Mouse (Mus musculus) E14TG2a.4 (cell line): ENCODE measurements around the gene Rnf212.
A peak's percentile ranks its signal among the peaks of the same experiment; 100 is the strongest.

Experiments
- H3K27me3 ChIP-seq: 2 replicates; pipeline ENCODE4 v1.6.1; 2014; ENCODE audit warnings: low read length, control low read depth; ENCODE audit not compliant: insufficient read depth
- H3K36me3 ChIP-seq: 2 replicates; pipeline ENCODE4 v1.6.1; 2014; ENCODE audit warnings: low read length, control low read depth; ENCODE audit not compliant: insufficient read depth
- H3K4me1 ChIP-seq: replicated peaks from 2 replicates; pipeline ENCODE4 v1.6.1; 2014; ENCODE audit warnings: low read depth, low read length, control low read depth
- H3K4me3 ChIP-seq: replicated peaks from 2 replicates; pipeline ENCODE4 v1.5.1; 2014; ENCODE audit warnings: mild to moderate bottlenecking, low read length
- H3K9me3 ChIP-seq: 2 replicates; pipeline ENCODE4 v1.6.1; 2014; ENCODE audit warnings: low read length, control low read depth
- CTCF ChIP-seq: conservative IDR thresholded peaks from 2 replicates; pipeline ENCODE4 v1.5.1; 2014; ENCODE audit warnings: low read length
- NANOG ChIP-seq: IDR thresholded peaks from 2 replicates; pipeline ENCODE4 v1.6.1; 2014; ENCODE audit warnings: borderline replicate concordance, low read length, mixed read lengths
- POU5F1 ChIP-seq: IDR thresholded peaks from 2 replicates; pipeline ENCODE4 v1.6.1; 2014; ENCODE audit warnings: low read length, borderline replicate concordance

The Rnf212 gene

DNA sequence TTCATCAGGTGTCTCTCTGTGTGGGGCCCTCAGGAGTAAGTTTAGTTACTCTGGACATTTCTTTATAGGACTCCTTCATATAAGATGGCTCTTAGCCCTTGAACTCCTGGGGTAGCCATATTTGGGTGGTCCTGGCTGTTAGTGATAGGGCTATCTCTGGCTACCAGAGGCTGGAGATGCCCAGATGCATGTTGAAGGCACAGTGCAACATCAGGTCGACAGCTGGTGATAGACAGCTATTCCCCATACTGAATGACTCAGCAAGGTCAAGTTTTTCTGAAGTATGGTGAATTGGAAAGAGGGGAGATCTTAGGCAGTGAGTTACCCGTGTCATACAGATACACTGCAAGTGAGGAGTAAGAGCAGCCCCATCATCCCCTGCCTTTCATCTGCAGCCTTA lies 67.0 kb downstream of the Rnf212 start:
- H3K4me3 ChIP-seq: no peak overlapping the region
- H3K36me3 ChIP-seq: peaks cover 20% of the 10 kb centered on the region
- peaks cover 10% of the 10 kb centered on the region for H3K4me1 ChIP-seq
- no peaks in the 10 kb centered on the region for H3K27me3 ChIP-seq
- H3K9me3 ChIP-seq: no peaks in the 10 kb centered on the region
- TF ChIP-seq POU5F1 (no peak), NANOG (no peak), CTCF (no peak)

GRCm38 (mm10) chr5:108703754-108704626 lies 70.8 kb downstream of the Rnf212 start:
- no peaks in the 10 kb centered on the region for H3K27me3 ChIP-seq
- H3K4me3 ChIP-seq: 0 out of 2 replicates have a peak overlapping the region, but pooled peaks have one; percentile 7
- peaks cover 20% of the 10 kb centered on the region for H3K36me3 ChIP-seq
- TF ChIP-seq NANOG: no peak
- no peak for TF ChIP-seq POU5F1
- no peak for TF ChIP-seq CTCF
- H3K4me1 ChIP-seq: peaks cover 25% of the 10 kb centered on the region
- H3K9me3 ChIP-seq: no peaks in the 10 kb centered on the region

DNA sequence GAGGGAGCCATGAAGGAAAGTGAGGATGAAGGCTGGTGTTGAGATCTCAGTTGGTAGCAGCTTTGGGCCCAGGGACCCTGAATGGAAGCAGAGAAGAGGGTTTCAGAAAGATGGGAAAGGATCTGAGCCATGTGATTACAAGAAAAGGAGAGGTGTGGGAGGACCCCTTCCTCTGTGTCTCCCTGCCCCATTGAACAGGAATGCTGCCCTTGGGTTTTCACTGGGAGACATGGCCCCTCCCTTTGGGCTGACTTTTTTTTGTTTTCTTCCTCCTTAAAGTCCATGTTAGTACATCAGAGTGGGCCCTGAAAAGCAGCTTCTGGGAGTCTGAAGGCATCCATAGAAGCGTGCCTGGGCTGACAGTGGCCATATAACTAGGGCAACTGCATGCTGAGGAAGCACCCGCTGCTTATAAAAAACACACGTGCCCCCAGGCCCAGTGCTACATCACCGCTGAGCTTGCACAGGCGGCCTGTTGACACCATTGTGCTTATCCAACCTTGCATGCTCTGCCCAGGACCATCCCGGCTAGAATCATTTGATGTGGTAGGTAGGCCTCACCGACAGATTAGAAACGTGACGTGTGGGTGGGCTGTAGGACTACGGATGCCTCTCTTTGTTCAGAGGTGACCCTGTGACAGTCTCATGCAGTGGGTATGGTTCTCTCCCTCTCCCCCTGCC lies 73.3 kb downstream of the Rnf212 start:
- TF ChIP-seq NANOG (no peak), CTCF (no peak), POU5F1 (no peak)

DNA sequence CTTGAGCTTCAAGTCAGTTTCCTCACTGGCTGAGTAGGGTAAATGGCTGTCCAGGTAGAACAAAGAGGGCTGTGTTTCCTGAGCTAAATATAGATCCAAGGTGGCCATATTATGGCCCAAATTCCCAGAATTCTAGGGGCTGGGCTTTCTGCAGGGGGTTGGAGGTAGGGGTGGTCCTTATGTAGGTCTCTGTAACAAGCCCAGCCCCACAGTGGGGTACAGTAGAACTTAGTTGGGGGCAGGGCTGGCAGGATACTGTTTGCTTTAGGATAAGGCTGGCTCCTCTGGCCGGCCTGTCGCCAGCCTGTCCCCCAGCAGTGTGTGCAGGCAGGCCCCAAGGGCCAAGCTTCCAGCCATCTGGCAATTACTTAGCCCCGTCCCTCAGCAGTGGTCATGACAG lies 74.4 kb downstream of the Rnf212 start:
- Histone ChIP-seq H3K36me3 (peaks cover 7% of the 10 kb centered on the region), H3K9me3 (no peaks in the 10 kb centered on the region), H3K4me1 (peaks cover 46% of the 10 kb centered on the region), H3K27me3 (peaks cover 21% of the 10 kb centered on the region), H3K4me3 (no peak overlapping the region)
- TF ChIP-seq POU5F1 (no peak), NANOG (no peak), CTCF (no peak)

More for the DNA sequence above, 73.3 kb downstream of the Rnf212 start:
- H3K4me1 ChIP-seq: peaks cover 35% of the 10 kb centered on the region
- H3K36me3 ChIP-seq: peaks cover 19% of the 10 kb centered on the region
- H3K9me3 ChIP-seq: no peaks in the 10 kb centered on the region
- H3K27me3 ChIP-seq: peaks cover 11% of the 10 kb centered on the region
- no peak overlapping the region for H3K4me3 ChIP-seq

DNA sequence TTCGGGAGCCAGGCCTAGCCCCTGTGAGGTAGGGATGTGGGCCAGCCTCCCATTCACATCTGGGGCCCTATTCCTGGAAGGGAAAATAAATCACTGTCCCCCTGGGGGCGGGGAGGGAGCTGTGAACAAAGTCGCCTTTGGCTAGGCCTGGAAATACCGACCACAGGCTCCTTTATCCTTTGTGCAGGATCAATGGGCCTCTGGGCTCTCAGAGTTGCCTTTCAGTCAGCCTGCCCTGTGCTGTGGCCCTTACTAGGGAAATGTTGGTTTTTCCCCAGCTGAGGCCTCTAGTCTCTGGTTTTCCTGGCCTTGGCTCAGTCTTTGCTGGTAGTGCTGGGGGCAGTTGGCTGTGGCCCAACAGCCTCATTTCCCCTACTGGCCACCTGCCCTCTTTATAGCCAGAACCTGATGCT lies 77.4 kb downstream of the Rnf212 start:
- no peak for TF ChIP-seq POU5F1
- Histone ChIP-seq H3K27me3 (peaks cover 41% of the 10 kb centered on the region), H3K9me3 (no peaks in the 10 kb centered on the region), H3K36me3 (no peaks in the 10 kb centered on the region), H3K4me1 (peaks cover 50% of the 10 kb centered on the region), H3K4me3 (no peak overlapping the region)

DNA sequence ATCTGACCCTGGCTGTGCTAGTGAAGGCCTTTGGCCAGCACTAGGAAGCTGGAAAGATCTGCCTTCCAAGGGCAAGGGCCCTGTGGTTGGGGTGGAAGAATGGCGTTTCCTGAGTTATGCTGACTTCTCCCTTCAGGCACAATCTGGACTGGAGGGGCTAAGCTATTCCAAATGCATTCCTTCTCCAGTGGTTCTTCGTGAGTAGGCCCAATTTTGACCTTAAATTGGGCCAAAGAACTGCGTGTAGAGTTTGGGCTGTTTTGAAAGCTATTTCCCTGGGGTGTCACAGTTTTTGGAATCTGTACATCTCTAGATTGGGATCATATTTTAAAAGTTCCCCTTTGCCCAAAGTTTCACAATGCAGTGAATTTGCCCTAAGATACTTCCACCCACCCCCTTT lies 78.2 kb downstream of the Rnf212 start:
- TF ChIP-seq CTCF (no peak), POU5F1 (no peak), NANOG (no peak)
- H3K4me3 ChIP-seq: no peak overlapping the region

GRCm38 (mm10) chr5:108695861-108696260 lies 78.9 kb downstream of the Rnf212 start:
- Histone ChIP-seq H3K4me1 (peaks cover 48% of the 10 kb centered on the region), H3K9me3 (no peaks in the 10 kb centered on the region), H3K36me3 (no peaks in the 10 kb centered on the region), H3K27me3 (peaks cover 53% of the 10 kb centered on the region), H3K4me3 (peak overlapping the region; percentile 86)
- no peak for TF ChIP-seq NANOG
- no peak for TF ChIP-seq POU5F1
- TF ChIP-seq CTCF: no peak

More for the DNA sequence above, 78.2 kb downstream of the Rnf212 start:
- Histone ChIP-seq H3K36me3 (no peaks in the 10 kb centered on the region), H3K9me3 (no peaks in the 10 kb centered on the region), H3K27me3 (peaks cover 48% of the 10 kb centered on the region), H3K4me1 (peaks cover 55% of the 10 kb centered on the region)

GRCm38 (mm10) chr5:108694352-108695261 lies 80.2 kb downstream of the Rnf212 start:
- Histone ChIP-seq H3K4me3 (peak overlapping the region; percentile 86), H3K9me3 (no peaks in the 10 kb centered on the region), H3K4me1 (peaks cover 41% of the 10 kb centered on the region), H3K27me3 (peaks cover 53% of the 10 kb centered on the region), H3K36me3 (no peaks in the 10 kb centered on the region)
- TF ChIP-seq POU5F1 (no peak), CTCF (no peak), NANOG (no peak)
